Mouse (Mus musculus) lung, postnatal 10 days (tissue): ENCODE results near the gene Lypd6.

Source experiments
- DNase-seq: peaks from one replicate; pipeline ENCODE4 v3.0.0; 2021

Lypd6 gene

DNA sequence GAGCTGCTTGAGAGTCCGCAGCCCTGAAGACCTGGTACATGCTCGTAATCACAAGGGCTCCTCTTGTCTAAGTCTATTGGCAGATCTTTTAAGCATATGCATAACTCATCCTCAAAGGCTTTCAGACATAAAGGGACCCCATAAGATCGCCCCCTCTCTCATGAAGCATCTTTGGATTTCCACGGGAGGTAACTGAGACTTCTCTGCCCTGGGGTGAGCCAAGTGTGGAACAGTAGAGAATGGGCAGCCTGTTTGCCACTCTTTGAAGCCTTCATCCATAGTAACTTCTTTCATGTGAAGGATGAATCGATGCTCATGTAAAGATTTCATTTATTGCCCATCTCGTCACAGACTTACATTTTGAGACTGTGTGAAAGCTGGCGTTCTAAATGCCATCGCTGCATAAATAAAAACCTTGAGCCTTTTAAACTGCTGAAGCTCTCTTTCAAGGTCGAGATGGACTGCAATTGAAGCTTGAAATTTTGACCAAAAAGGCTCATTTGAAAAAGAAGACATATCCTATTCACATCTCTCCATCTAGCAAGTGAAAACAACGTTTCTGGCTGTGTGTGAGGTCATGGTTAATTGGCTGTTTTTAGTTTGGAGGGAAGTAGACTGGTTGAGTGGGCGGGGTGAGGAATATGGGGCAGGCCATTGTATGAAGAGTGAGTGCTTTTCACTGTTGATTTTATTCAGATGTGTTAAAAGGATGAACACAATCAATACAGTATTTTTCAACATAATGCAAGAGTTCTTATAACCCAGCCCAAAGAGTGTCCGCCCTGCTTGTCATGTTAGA, 107.7 kb downstream of the Lypd6 start:
- no peak for DNase-seq

DNA sequence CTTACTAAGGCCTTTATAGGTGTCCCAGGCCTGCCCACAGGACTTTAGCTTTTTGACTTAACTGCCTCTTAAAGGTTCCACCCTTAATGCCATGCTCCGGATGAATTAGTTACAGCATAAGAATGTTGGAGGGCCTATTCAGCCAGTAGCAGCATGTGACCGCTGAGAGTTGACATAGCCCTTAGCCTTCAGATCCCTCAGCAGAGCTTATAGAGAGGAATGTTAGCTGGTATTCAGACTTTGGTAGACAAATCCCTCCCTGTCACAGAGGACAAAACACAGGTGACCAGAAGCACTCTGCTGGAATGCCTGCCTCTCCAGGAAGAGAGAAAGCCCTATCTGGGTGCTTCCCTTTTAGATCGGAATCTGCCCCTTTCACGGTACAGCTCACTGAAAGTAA, 109.5 kb downstream of the Lypd6 start:
- peak; percentile 8 for DNase-seq

DNA sequence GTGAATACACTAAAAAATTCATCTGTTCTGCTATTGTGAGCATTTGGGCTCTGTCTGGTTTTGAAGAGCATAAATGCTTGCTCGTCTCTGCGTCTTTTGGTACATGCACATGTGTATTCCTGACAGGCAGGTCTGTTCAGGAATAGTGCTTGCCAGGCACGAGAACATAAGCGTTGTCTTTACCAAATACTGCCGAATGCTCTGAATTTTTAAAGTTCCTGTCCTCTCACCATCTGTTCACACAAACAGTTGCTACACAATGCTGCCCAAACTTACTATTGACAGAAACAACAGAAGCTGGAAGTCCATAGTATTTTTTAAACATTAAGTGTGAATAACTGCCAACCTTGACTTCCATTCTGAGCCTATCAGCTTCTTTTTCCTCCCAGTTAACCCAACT, 112.9 kb downstream of the Lypd6 start:
- no peak for DNase-seq

DNA sequence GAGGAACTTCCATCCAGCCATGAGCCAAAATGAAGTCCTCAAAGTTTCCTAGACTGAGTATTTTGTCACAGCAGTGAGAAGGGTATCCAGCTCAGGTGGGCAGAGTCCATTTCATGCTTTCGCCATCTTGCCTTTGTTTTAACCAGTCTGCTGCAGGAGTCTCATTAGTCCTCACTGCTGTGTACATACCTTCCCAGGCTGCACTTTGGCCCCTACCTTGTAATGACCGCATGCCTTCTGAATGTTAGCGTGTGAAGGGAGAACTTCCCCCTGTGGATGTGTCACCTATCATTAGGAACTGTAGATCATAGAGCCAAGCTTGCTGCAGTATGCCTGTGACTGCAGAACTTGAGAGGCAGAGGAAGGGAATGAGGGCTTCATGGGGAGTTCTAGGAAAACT, 114.2 kb downstream of the Lypd6 start:
- no peak for DNase-seq

DNA sequence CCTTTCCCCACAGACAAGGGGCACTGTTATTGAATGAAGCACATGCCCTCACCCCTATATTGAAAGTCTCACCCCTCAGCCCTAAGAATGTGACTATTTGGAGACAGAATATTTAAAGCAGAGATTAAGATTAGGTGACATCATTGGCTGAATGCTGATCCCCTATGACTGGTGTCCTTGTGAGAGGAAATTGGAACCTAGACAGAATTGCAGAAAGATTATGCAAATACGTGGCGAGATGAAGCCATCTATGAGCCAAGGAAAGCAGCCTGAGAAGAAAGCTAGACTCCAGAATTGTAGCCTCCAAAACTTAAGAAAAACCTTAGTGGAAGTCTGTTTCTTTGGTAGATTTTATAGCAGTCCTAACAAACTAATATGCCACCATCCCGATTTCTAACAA, 115.1 kb downstream of the Lypd6 start:
- no peak for DNase-seq

DNA sequence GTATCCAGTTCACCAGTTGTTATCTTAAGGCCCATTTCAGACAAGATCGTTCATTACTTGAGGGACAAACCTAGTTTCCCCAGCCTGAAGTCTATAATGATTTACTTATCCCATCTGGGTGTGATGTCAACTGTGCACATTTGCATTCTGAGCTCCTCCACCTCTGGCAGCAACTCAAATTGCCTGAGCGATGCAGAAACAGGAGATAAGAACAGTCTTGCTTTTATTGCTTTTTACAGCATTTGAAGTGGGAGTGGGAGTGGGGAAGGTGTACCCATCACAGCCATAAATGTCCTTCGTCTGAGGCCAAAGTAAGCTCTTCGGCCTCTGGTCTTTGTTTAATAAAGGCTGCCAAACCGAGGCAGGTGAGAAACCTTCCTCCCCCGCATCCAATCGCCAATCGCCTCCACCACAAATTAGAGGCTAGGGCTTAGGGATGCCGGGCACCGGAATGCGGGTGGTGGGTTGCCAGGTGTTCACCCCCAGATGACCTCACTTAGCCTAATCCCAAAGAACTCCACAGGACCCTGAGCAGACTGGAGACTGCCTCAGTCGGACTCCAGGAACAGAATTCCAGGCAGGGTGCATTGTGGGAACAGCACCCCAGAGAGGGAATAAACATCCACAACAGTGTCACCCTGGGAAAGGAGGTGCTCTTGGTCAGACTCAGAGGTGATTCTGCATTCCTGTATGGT, 120.6 kb downstream of the Lypd6 start:
- DNase-seq = no peak

DNA sequence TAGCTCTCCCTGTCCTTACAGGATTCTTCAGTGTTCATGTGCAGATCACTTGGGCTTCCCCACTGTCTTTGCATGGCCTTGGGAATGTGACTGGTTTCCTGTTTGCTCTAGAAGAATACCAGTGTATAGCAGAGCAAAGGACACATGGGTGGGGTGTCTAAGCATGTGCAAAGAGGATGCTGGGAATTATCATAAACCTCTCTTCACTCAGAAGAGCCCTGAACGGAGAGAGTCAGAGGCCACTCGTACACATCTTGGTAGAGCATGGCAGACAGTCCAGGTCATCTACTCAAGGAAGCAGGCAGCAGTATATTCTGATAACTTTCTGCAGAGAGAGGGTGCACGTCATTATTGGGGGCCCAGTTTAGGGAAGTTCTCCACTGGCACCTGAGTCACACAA, 122.6 kb downstream of the Lypd6 start:
- DNase-seq = no peak

DNA sequence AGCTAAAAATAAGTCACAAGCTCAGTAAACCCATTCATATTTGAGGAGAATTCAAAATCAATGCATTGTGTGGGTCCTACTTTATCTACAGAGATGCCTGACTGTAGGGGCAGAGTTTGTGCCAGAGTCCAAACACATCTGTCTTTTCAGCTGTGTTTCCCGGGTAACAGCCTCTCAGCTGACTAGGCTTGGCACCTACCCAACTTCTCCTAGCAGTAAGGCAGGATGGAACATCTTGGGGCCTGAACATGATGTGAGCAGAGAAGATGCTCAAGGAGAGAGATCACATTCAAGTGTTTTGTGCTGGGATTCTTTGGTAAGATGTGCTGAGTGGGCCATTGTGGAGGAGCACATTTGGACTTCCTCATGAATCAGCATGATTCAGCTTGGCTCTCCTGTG, 130.5 kb downstream of the Lypd6 start:
- peak; percentile 10 for DNase-seq

DNA sequence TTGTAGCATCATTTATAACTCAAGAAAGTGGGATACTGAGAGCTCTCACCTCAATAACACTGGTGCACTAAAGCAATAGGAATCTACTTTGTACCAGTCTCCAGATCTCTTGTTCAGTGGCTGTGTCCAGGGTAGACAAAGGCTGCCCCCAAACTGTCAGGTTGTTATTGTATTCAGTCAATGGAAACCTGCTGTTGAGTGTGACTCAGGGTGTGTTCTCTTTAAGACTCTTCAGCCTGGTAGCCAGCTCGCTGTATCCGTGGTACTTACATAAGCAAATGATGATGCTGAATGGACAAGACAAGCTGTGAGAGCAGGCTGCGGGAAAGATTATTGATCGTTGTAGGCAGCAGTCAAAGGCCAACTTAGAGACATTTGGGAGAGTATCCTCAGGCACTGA, 131.6 kb downstream of the Lypd6 start:
- no peak for DNase-seq

DNA sequence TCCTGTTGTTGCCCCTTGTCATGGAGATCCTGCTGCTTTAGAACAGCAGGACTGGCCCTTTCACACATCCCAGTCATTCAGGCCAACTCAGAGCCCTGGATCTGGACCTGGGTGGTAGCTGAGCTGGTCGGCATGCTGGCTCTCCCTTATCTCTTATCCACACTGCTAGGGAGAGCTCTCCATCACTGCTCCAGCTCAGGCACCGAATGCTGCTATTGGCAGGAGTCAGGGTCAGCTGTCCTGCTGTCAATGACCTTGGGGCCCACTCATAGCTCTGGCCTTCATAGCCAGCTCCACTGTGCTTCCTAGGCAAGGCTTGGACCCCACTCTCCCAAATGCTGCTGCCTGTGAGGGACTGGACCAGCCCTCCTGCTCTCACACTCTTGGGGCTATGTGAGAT, 134.3 kb downstream of the Lypd6 start:
- no peak for DNase-seq

DNA sequence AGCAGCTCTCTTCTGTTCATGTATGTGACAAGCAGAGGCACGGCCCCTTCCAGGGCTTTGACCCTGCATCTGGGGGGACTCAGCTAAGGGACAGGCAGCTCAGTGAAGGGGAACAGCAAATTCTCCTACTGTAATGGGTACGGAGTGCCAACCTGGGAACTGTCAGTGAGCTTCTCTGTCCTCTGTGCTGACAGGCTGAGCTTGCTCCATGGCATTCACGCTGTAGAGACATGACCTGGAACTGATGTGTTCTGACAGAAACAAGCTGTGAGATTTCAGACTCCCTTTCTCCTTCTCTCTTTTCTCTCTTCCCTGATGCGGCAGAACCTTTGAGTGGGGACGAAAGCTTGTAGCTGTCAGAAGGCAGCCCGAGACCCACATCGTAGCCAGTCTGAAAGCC, 154.3 kb downstream of the Lypd6 start:
- no peak for DNase-seq

DNA sequence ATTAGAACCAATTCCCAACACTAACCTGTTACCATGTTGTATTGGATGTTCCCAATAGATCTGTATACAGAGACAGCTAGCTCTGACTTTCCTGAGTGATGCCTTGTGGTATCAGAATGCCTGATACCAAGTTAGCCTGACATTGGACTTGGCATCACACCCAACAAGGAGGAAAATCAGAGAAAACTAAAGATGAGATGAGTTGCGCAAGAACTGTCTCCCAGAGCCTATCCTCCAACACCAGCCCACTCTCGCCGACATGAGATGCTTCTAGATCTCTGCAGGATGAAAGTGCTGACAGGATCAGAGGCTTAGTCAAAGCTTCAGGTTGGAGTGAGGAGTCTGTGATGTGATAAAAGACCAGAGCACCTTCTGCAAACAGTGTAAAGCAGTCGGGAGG, 158.8 kb downstream of the Lypd6 start:
- no peak for DNase-seq

DNA sequence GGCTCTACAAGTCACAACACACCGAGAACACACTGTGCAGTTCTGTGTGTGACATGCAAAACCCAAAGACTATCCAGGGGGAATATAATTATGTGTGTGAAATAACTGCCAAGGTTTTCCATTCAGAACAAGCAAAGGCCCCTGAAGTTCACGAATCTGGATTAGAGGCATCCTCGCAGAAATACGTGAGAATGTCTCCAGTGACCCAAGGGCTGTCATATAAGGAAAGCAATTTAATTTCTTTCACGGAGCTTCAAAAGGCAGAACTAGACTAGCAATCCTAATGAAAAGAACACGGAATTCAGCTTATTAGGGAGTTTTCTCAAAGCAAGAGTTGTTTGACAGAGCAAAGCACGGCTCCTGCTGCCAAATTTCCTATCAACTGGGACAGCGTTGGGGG, 167.3 kb downstream of the Lypd6 start:
- DNase-seq = no peak
